Mouse (Mus musculus) myocyte (in vitro differentiated cells): Measurements from ENCODE around the gene Fam209. TPM values are rescaled to one million over a fixed set of nuclear protein-coding genes. Genes with fewer than 3 reads are reported as not detected.

Experiments
- H3K27me3 ChIP-seq: one replicate; pipeline ENCODE4 v1.6.1; 2011; ENCODE audit not compliant: control insufficient read depth, insufficient read depth, insufficient read length
- H3K36me3 ChIP-seq: one replicate; pipeline ENCODE4 v1.6.1; 2011; ENCODE audit not compliant: control insufficient read depth, insufficient read depth
- H3K4me2 ChIP-seq: one replicate; pipeline ENCODE4 v1.6.1; 2011; ENCODE audit warnings: low read depth, control low read depth
- H3K4me3 ChIP-seq: one replicate; pipeline ENCODE4 v1.5.1; 2011; ENCODE audit warnings: mild to moderate bottlenecking, control low read depth, moderate library complexity
- H3K79me2 ChIP-seq: one replicate; pipeline ENCODE4 v1.6.1; 2011; ENCODE audit not compliant: control insufficient read depth, insufficient read depth
- H3ac ChIP-seq: one replicate; pipeline ENCODE4 v1.6.1; 2011; ENCODE audit not compliant: control insufficient read depth, insufficient read length
- CEBPB ChIP-seq: IDR thresholded peaks from 2 replicates; pipeline ENCODE4 v1.6.1; 2011; ENCODE audit warnings: mild to moderate bottlenecking, moderate library complexity; ENCODE audit not compliant: poor library complexity, insufficient read depth, severe bottlenecking
- E2F4 ChIP-seq: IDR thresholded peaks from one replicate; pipeline ENCODE4 v1.6.1; 2011; ENCODE audit warnings: mild to moderate bottlenecking, control low read depth, moderate library complexity; ENCODE audit not compliant: insufficient read depth
- MAX ChIP-seq: IDR thresholded peaks from one replicate; pipeline ENCODE4 v1.6.1; 2011; ENCODE audit warnings: low read depth, mild to moderate bottlenecking, control low read depth
- MYOD1 ChIP-seq, 3 experiments: IDR thresholded peaks; one replicate each; pipeline ENCODE4 v1.6.1; 2011; ENCODE audit warnings: control low read depth in 2 of 3, low read depth in 2 of 3, mild to moderate bottlenecking in 2 of 3, moderate library complexity in 1 of 3; ENCODE audit not compliant: insufficient read length in 2 of 3, control insufficient read depth in 1 of 3
- MYOG ChIP-seq, 3 experiments: IDR thresholded peaks; one replicate each; pipeline ENCODE4 v1.6.1; 2011; ENCODE audit warnings: control low read depth in 2 of 3, low read depth in 2 of 3, mild to moderate bottlenecking in 2 of 3; ENCODE audit not compliant: insufficient read length in 2 of 3, control insufficient read depth in 1 of 3, insufficient read depth in 1 of 3
- POLR2A ChIP-seq: IDR thresholded peaks from one replicate; pipeline ENCODE4 v1.6.1; 2011; ENCODE audit warnings: low read depth, mild to moderate bottlenecking, control low read depth, moderate library complexity; ENCODE audit not compliant: insufficient read length
- POLR2AphosphoS2 ChIP-seq: IDR thresholded peaks from one replicate; pipeline ENCODE4 v1.6.1; 2011; ENCODE audit warnings: low read depth, control low read depth; ENCODE audit not compliant: insufficient read length
- REST ChIP-seq: IDR thresholded peaks from one replicate; pipeline ENCODE4 v1.6.1; 2011; ENCODE audit warnings: mild to moderate bottlenecking, control low read depth, moderate library complexity; ENCODE audit not compliant: insufficient read depth, insufficient read length
- SRF ChIP-seq: IDR thresholded peaks from one replicate; pipeline ENCODE4 v1.6.1; 2011; ENCODE audit warnings: low read depth; ENCODE audit not compliant: control insufficient read depth, insufficient read length
- TCF12 ChIP-seq: IDR thresholded peaks from one replicate; pipeline ENCODE4 v1.6.1; 2011; ENCODE audit warnings: mild to moderate bottlenecking, control low read depth; ENCODE audit not compliant: poor library complexity, insufficient read depth, severe bottlenecking
- TCF3 ChIP-seq: IDR thresholded peaks from one replicate; pipeline ENCODE4 v1.6.1; 2011; ENCODE audit warnings: low read depth, control low read depth; ENCODE audit not compliant: insufficient read length
- USF1 ChIP-seq: IDR thresholded peaks from one replicate; pipeline ENCODE4 v1.6.1; 2011; ENCODE audit warnings: low read depth, mild to moderate bottlenecking, control low read depth, moderate library complexity
- polyA plus RNA-seq: library from polyadenylated mRNA; unstranded; fragments of >200 nt; fragmentation: generic; extraction: Trizol; gene quantifications from one replicate; pipeline ENCODE4 v1.2.1, GENCODE M21; 2012; ENCODE audit warnings: missing spikeins

Gene Fam209
- polyA plus RNA-seq, 1 experiment, result 0.08 TPM

GRCm38 (mm10) chr2:172483766-172484413 is 11.6 kb downstream of the Fam209 start:
- Histone ChIP-seq H3ac (no peak overlapping the region), H3K4me3 (no peak overlapping the region), H3K4me2 (no peak overlapping the region), H3K36me3 (no peaks in the 10 kb centered on the region), H3K27me3 (peaks cover 13% of the 10 kb centered on the region), H3K79me2 (no peaks in the 10 kb centered on the region)
- TF ChIP-seq MYOD1 (IDR thresholded peaks at IDR 0.05; ENCODE audit: control insufficient read depth in 1 of 3, insufficient read length in 2 of 3, low read depth in 2 of 3) (no peak), MAX (no peak), TCF3 (no peak), E2F4 (no peak), MYOG (IDR thresholded peaks at IDR 0.05; ENCODE audit: control insufficient read depth in 1 of 3, insufficient read depth in 1 of 3, insufficient read length in 2 of 3, low read depth in 2 of 3) (no peak), TCF12 (no peak)

GRCm38 (mm10) chr2:172484696-172485370 is 12.5 kb downstream of the Fam209 start:
- H3K36me3 ChIP-seq, result no peaks in the 10 kb centered on the region

GRCm38 (mm10) chr2:172496736-172497345 is 24.5 kb downstream of the Fam209 start:
- Histone ChIP-seq H3K4me3 (no peak overlapping the region), H3K79me2 (no peaks in the 10 kb centered on the region), H3K36me3 (no peaks in the 10 kb centered on the region), H3K4me2 (no peak overlapping the region), H3ac (no peak overlapping the region), H3K27me3 (no peaks in the 10 kb centered on the region)
- TF ChIP-seq REST (no peak), SRF (no peak), POLR2A (no peak), POLR2AphosphoS2 (no peak), TCF12 (no peak), MYOD1 (IDR thresholded peaks at IDR 0.05; ENCODE audit: control insufficient read depth in 1 of 3, insufficient read length in 2 of 3, low read depth in 2 of 3) (no peak), TCF3 (no peak), USF1 (no peak), MAX (no peak), CEBPB (no peak), MYOG (IDR thresholded peaks at IDR 0.05; ENCODE audit: control insufficient read depth in 1 of 3, insufficient read depth in 1 of 3, insufficient read length in 2 of 3, low read depth in 2 of 3) (no peak), E2F4 (no peak)

More at GRCm38 (mm10) chr2:172484696-172485370, 12.5 kb downstream of the Fam209 start:
- peaks cover 13% of the 10 kb centered on the region for H3K27me3 ChIP-seq
- TF ChIP-seq TCF12, result no peak
- TF ChIP-seq SRF, result no peak
- TF ChIP-seq MYOD1 (IDR thresholded peaks at IDR 0.05; ENCODE audit: control insufficient read depth in 1 of 3, insufficient read length in 2 of 3, low read depth in 2 of 3), result no peak
- TF ChIP-seq MAX, result no peak
- no peak for TF ChIP-seq REST
- H3K4me2 ChIP-seq, result no peak overlapping the region
- no peak overlapping the region for H3K4me3 ChIP-seq
- H3ac ChIP-seq, result no peak overlapping the region
- H3K79me2 ChIP-seq, result no peaks in the 10 kb centered on the region

- no peak overlapping the region for H3K4me3 ChIP-seq
- no peak overlapping the region for H3ac ChIP-seq
- H3K27me3 ChIP-seq, result no peaks in the 10 kb centered on the region
- H3K4me2 ChIP-seq, result no peak overlapping the region
- H3K79me2 ChIP-seq, result no peaks in the 10 kb centered on the region
- H3K36me3 ChIP-seq, result no peaks in the 10 kb centered on the region
- no peak for TF ChIP-seq MAX
- TF ChIP-seq USF1, result no peak
- no peak for TF ChIP-seq TCF12
- no peak for TF ChIP-seq REST
- TF ChIP-seq POLR2A, result no peak
- TF ChIP-seq TCF3, result no peak
- TF ChIP-seq MYOD1 (IDR thresholded peaks at IDR 0.05; ENCODE audit: control insufficient read depth in 1 of 3, insufficient read length in 2 of 3, low read depth in 2 of 3), result no peak
- TF ChIP-seq SRF, result no peak
- TF ChIP-seq E2F4, result no peak
- TF ChIP-seq MYOG (IDR thresholded peaks at IDR 0.05; ENCODE audit: control insufficient read depth in 1 of 3, insufficient read depth in 1 of 3, insufficient read length in 2 of 3, low read depth in 2 of 3), result no peak
- TF ChIP-seq POLR2AphosphoS2, result no peak
- no peak for TF ChIP-seq CEBPB
Measured at GRCm38 (mm10) chr2:172498823-172499222, 26.5 kb downstream of the Fam209 start.
